In genomic region chr11:107693338-107693737, GRCm38 (mm10) we compare ENCODE assay signal across 1 mouse cellular context.
TF ChIP-seq lines count a peak whose summit lies in the region.

No protein-coding gene starts in this region.

TF ChIP-seq in MEL, 35 proteins besides CTCF, POLR2A, EP300 and RAD21 (continued from another document):
- TF ChIP-seq USF2 (IDR thresholded peaks at IDR 0.05; ENCODE audit: borderline replicate concordance in 1 of 2, insufficient read depth in 1 of 2, low read depth in 1 of 2, low read length in 2 of 2) (no peak), TAL1 (IDR thresholded peaks at IDR 0.05; ENCODE audit: low read length) (peak; percentile 65), CHD1 (IDR thresholded peaks at IDR 0.05; ENCODE audit: low read depth, low read length) (no peak), NRF1 (IDR thresholded peaks at IDR 0.05; ENCODE audit: insufficient read depth, low read depth, low read length, poor library complexity, severe bottlenecking) (no peak), MAFK (IDR thresholded peaks at IDR 0.05; ENCODE audit: borderline replicate concordance, low read depth, low read length) (peak; percentile 99), POLR2AphosphoS2 (IDR thresholded peaks at IDR 0.05; ENCODE audit: low read length) (no peak), UBTF (IDR thresholded peaks at IDR 0.05; ENCODE audit: borderline replicate concordance, insufficient read depth, low read depth, low read length) (no peak), USF1 (IDR thresholded peaks at IDR 0.05; ENCODE audit: low read depth, low read length) (0 out of 2 replicates have a peak, but pooled peaks have one; percentile 6), KAT2A (conservative IDR thresholded peaks at IDR 0.05; ENCODE audit: low read depth, low read length) (no peak), JUND (IDR thresholded peaks at IDR 0.05; ENCODE audit: low read depth, low read length) (peak; percentile 71; the same call in 1 of the 2 replicates), MAZ (IDR thresholded peaks at IDR 0.05; ENCODE audit: low read depth, low read length) (0 out of 2 replicates have a peak, but pooled peaks have one; percentile 81), TCF12 (IDR thresholded peaks at IDR 0.05; ENCODE audit: low read depth, low read length) (peak; percentile 88), MYB (IDR thresholded peaks at IDR 0.05; ENCODE audit: low read depth, low read length) (0 out of 2 replicates have a peak, but pooled peaks have one; percentile 59), NELFE (IDR thresholded peaks at IDR 0.05; ENCODE audit: low read depth, low read length) (no peak), ZC3H11A (IDR thresholded peaks at IDR 0.05; ENCODE audit: low read depth, low read length) (0 out of 2 replicates have a peak, but pooled peaks have one; percentile 6)
TF ChIP-seq in MEL: peak in this region for 24.
